Mouse (Mus musculus): ENCODE data around the gene Cpt1a.

The Cpt1a gene

GRCm38 (mm10) chr19:3365089-3365488, 43.0 kb downstream of the Cpt1a start:
- peak; percentile 22 for DNase-seq (ENCODE audit: low read depth)

- no peak for DNase-seq (ENCODE audit: low read depth)
Measured at GRCm38 (mm10) chr19:3368276-3368675, 46.1 kb downstream of the Cpt1a start.

- no peak for DNase-seq (ENCODE audit: low read depth)
Measured at GRCm38 (mm10) chr19:3373380-3373779, 51.2 kb downstream of the Cpt1a start.

- DNase-seq (ENCODE audit: low read depth): peak; percentile 52
Measured at GRCm38 (mm10) chr19:3374028-3374427, 51.9 kb downstream of the Cpt1a start.

- no peak for DNase-seq (ENCODE audit: low read depth)
Measured at GRCm38 (mm10) chr19:3375945-3376495, 53.9 kb downstream of the Cpt1a start.

- DNase-seq (ENCODE audit: low read depth): no peak
Measured at GRCm38 (mm10) chr19:3376966-3377715, 55.0 kb downstream of the Cpt1a start.

- DNase-seq (ENCODE audit: low read depth): no peak
Measured at GRCm38 (mm10) chr19:3378614-3379013, 56.5 kb downstream of the Cpt1a start.

- no peak for DNase-seq (ENCODE audit: low read depth)
Measured at GRCm38 (mm10) chr19:3388061-3388460, 65.9 kb downstream of the Cpt1a start.

- peak; percentile 92 for DNase-seq (ENCODE audit: low read depth)
Measured at GRCm38 (mm10) chr19:3388629-3389057, 66.5 kb downstream of the Cpt1a start, which contains the start of gene Tesmin. Tesmin (plus strand) TSS chr19:3388857.

GRCm38 (mm10) chr19:3389089-3389488, 67.0 kb downstream of the Cpt1a start:
- DNase-seq (ENCODE audit: low read depth): peak; percentile 91

- no peak for DNase-seq (ENCODE audit: low read depth)
Measured at GRCm38 (mm10) chr19:3392384-3392783, 70.2 kb downstream of the Cpt1a start.

- no peak for DNase-seq (ENCODE audit: low read depth)
Measured at GRCm38 (mm10) chr19:3394216-3394615, 72.1 kb downstream of the Cpt1a start.

- no peak for DNase-seq (ENCODE audit: low read depth)
Measured at GRCm38 (mm10) chr19:3400057-3400456, 77.9 kb downstream of the Cpt1a start.

GRCm38 (mm10) chr19:3401504-3401903, 79.4 kb downstream of the Cpt1a start:
- no peak for DNase-seq (ENCODE audit: low read depth)

GRCm38 (mm10) chr19:3401943-3402342, 79.8 kb downstream of the Cpt1a start:
- DNase-seq (ENCODE audit: low read depth): no peak

GRCm38 (mm10) chr19:3402390-3402789, 80.3 kb downstream of the Cpt1a start:
- DNase-seq (ENCODE audit: low read depth): no peak

GRCm38 (mm10) chr19:3404030-3404429, 81.9 kb downstream of the Cpt1a start:
- DNase-seq (ENCODE audit: low read depth): no peak

GRCm38 (mm10) chr19:3405531-3406281, 83.6 kb downstream of the Cpt1a start:
- DNase-seq (ENCODE audit: low read depth): no peak

- DNase-seq (ENCODE audit: low read depth): no peak
Measured at GRCm38 (mm10) chr19:3414268-3414733, 92.2 kb downstream of the Cpt1a start, which contains the start of gene Gal. Gal (minus strand) TSS chr19:3414544.

GRCm38 (mm10) chr19:3419251-3419650, 97.1 kb downstream of the Cpt1a start:
- DNase-seq (ENCODE audit: low read depth): no peak

GRCm38 (mm10) chr19:3422488-3422887, 100.4 kb downstream of the Cpt1a start:
- no peak for DNase-seq (ENCODE audit: low read depth)

- DNase-seq (ENCODE audit: low read depth): no peak
Measured at GRCm38 (mm10) chr19:3422981-3423380, 100.8 kb downstream of the Cpt1a start.

- DNase-seq (ENCODE audit: low read depth): no peak
Measured at GRCm38 (mm10) chr19:3424214-3424613, 102.1 kb downstream of the Cpt1a start.

All from induced T-regulatory cell, adult 2 months (primary cell).